Mouse (Mus musculus) retina, postnatal 1 day (tissue): Measurements from ENCODE around the gene St6galnac4.
A peak's percentile ranks its signal among the peaks of the same experiment; 100 is the strongest.

Experiments used
- DNase-seq: peaks from one replicate; pipeline ENCODE4 v3.0.0-alpha.2; 2012

The St6galnac4 gene

DNA sequence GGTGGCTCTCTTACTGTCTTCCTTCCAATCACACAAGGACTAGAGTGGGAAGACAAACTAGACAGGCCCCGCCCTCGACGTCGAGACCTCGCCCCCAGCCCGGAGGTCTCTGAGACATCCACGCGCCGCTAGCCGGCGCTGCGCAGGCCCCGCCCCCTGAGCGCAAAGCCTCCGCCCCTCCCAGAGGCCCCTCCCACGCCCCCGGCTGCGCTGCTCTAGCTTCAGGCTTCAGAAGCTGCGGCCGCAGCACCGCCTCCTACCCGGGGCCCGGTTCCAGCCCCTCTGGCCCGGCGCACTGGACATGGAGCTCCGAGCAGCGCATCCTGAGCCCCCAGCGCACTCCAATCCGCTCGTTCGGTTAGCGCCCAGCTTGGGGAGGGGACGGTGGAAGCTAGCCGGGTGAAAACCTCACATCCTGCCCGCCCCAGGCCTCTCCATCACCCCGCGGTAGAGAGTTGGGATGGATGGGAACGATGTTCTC, at the start of gene St6galnac4:
Gene St6galnac4 (plus strand): TSS at position 225 of the 481 bp plus-strand sequence.
- DNase-seq, result peak; percentile 96

- DNase-seq, result peak; percentile 63
These were observed 49.5 kb upstream of the St6galnac4 start for GRCm38 (mm10) chr2:32537360-32537905.

GRCm38 (mm10) chr2:32537941-32538340, 49.0 kb upstream of the St6galnac4 start:
- no peak for DNase-seq

GRCm38 (mm10) chr2:32538461-32538860, 48.4 kb upstream of the St6galnac4 start:
- DNase-seq, result peak; percentile 58

- DNase-seq, result no peak
These were observed 47.4 kb upstream of the St6galnac4 start for GRCm38 (mm10) chr2:32539452-32539981.

GRCm38 (mm10) chr2:32541333-32541908, 45.5 kb upstream of the St6galnac4 start:
- no peak for DNase-seq

GRCm38 (mm10) chr2:32541986-32542573, 44.8 kb upstream of the St6galnac4 start:
- no peak for DNase-seq

DNA sequence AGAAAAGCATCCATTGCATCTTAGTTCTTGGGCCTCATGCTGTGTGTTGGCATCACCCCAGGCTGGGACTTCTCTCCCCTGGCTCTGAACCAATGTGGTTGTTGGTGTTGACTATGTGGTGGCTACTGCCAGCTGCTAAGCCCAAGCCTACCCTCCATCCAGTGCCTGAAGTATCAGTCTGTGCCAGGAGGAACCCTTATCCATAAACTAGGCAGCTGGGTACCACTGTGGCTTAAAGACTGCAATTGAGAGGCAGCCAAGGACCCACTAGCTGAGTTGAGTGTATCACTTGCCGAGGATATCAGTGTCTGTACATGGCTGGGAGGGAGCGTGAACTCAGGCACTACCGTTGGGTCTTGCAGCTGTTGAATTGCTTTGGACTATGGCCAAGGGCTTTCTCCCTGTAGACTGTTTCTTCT, 43.9 kb upstream of the St6galnac4 start:
- no peak for DNase-seq

GRCm38 (mm10) chr2:32546951-32547350, 39.9 kb upstream of the St6galnac4 start:
- DNase-seq, result no peak

DNA sequence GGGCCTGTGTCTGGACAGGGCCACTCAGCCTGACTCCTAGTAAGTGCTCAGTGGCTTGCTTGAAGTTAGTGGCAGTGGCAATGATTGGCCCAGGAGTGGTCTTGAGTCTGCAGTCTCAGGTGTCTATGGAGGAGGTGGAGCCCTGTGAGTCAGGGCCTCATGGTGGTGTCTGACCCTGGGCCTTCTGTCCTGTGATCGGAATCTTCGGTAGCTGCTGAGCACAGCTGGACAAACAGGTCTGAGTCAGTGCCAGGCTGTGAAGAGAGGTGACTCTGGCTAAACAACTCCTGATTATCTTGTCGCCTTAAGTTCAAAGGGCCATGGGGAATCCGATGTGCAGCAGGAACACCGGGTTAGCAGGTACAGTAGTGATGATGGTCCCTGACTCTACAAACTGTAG, 39.5 kb upstream of the St6galnac4 start:
- DNase-seq, result no peak

DNA sequence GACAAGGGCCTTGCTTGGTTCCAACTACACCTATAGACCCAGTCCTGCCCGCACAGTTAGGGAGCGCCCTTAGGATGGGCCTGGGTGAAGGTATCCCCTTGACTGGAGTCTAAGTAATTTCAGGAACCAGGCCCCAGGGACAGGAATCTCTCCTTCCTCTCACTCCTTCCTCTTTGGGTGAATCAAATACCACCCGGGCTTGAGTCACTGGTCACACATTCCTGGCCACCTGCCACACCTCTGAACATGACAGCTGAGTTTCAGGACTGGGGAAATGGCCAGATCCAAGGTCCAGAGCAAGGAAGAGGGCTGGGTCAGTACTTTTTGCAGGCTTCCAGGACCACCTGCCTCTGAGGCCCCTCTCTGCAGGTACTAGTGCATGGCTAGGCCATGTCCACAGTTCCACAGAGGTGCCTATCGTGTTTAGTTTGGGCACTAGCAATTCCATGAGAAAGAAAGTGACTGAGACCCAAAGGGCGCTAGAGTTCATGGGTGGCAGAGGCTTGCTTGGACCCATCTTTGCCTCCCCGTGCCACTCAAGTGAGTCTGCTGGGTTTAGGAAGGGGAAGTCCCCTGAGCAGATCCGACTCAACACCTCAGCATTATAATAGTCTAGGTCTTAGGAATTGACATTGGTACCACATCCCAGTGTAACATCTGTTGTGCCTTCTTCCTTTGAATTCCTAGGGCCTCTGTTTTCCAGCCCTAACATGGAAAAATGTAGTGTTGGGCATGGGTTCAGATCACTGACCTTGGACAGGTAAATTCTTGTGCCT, 38.7 kb upstream of the St6galnac4 start:
- no peak for DNase-seq

- DNase-seq, result no peak
These were observed 37.7 kb upstream of the St6galnac4 start for GRCm38 (mm10) chr2:32549171-32549570.

DNA sequence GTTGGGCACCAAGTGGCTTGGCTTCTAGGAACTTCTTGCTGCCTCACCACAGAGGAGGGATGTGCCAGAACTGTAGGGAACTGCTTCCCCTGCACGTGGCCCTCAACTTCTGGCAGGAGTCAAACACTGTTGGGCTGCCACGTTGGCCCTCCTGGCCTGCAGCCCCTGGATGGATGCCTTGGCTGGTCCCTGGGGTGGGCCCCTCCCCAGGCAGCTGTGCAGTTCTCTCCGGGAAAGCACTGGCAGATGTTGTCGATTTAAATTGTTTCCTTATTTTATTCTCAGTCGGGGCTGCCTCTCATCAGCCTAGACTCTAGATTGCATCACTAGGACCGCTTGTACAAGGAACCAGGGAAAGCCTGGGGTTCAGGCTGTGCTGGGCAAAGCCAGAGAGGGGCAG, 37.1 kb upstream of the St6galnac4 start:
- no peak for DNase-seq

GRCm38 (mm10) chr2:32551236-32551635, 35.7 kb upstream of the St6galnac4 start:
- no peak for DNase-seq

GRCm38 (mm10) chr2:32553592-32554148, 33.2 kb upstream of the St6galnac4 start:
- DNase-seq, result no peak

DNA sequence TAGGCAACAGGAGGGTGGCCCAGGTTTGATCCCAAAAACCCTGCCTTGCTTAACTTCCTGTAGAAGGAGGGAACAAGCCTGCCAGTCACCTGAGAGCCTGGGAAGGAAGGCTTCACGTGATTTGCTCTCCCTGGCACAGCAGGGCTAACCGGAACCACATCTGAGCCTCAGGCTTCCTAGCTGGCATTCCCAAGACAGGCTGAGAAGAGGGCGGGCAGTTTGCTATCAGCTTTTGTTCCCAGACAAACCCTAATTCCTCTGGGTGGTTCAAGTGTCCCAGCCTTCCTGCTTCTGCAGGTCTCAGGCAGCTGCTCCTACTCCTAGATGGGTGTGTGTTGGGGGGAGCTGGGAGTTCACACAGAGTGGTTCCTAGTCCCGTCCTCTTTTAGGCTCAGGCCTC, 31.4 kb upstream of the St6galnac4 start:
- peak; percentile 20 for DNase-seq

DNA sequence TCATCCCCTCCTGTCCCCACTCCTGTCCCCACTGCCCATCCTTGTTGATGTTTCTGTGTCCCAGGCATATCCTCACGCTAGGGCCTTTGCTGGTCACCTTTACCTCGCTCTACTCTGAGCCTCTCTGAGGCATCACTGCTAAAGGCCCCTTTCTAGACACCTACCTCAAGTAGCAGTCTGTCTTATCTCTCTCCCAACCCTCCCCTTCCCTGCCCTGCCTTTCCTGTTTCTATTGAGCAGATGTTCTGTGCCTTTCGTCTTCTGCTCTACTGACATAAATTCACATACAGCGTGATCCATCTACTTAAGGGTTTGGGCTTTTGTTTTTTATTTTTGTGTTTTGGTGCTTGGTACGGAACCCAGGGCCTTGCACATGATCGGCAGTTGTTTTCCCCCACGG, 30.9 kb upstream of the St6galnac4 start:
- DNase-seq, result no peak

DNA sequence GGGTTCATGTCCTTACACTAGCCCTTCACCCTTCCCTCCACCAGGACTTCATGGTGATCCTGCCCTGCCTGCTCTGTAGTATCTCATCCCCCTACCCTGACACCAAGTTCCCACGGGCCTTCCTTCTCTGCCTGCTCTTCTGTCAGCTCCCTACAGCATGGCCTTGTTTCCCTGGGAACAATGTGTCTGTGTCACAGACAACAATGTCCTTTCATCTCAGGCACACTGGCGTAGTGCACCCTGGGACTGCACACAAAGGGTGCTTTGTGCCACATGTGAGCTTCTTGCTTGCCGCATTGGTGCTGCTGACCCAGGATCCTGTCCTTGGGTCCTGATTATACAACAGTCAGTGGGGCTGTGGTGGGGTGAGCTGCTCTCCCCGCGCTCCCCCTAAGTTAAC, 27.3 kb upstream of the St6galnac4 start:
- DNase-seq, result peak; percentile 98

GRCm38 (mm10) chr2:32566536-32567063, 20.3 kb upstream of the St6galnac4 start:
- peak; percentile 88 for DNase-seq

DNA sequence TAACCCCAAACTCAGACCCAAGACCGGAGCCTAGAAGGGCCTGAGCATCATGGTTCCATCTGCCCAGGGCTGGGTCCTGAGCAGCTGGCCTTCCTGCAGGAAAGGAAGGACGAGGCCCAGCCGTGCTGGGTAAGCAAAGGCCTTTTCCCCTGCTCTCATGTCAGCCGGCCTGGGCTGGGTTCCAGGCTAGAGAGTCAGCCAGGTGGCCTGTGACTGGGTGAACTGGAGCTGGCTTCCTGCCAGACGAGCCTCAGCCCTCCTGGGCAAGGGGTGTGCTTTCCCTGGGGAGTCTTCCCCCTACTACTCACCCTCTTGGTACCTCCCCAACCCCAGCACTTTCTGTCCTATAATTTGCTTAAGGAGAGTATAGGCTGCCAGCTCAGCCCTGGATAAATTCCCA, 18.7 kb upstream of the St6galnac4 start:
- DNase-seq, result no peak

DNA sequence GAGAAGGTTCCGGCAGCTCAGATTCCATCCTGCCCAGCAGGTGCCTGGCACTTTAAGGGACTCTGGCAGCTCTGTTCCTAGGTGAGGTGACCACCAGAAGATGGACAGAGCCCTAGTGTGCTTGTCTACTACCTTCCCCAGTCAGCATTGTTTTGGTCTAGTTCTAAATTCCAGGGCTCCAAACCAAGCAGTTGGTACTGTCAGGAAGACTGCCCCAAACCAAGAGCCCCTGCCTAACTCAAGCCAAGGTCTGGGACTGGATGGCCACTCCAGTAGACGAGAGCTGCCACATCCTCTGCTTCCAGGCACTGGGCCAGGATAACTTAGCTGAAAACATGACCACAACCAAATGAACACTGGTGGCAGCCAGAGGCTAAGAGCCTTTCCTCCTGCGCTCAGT, 18.0 kb upstream of the St6galnac4 start:
- DNase-seq, result no peak

- DNase-seq, result peak; percentile 95
These were observed 16.0 kb upstream of the St6galnac4 start, which contains the start of gene Dpm2 for GRCm38 (mm10) chr2:32570698-32571494. TSS of gene Dpm2 (plus strand) at chr2:32570858.
